Mouse (Mus musculus) kidney, embryonic 15.5 days (tissue): ENCODE data around the gene Mea1. TPM values are rescaled to one million over a fixed set of nuclear protein-coding genes. Genes with fewer than 3 reads are reported as not detected.

Experiments used
- ATAC-seq: fragments of 200-750 bp; cut with Nextera tagmentation; replicated peaks from 2 replicates; pipeline ENCODE4 v1.8.0; 2017; ENCODE audit warnings: moderate TSS enrichment; ENCODE audit not compliant: low FRiP score
- H3K27ac ChIP-seq: fragments of 300-500 bp; sonication (generic); 2 replicates; pipeline ENCODE4 v1.5.1; 2015; ENCODE audit warnings: mild to moderate bottlenecking, inconsistent platforms
- H3K27me3 ChIP-seq: fragments of 300-500 bp; sonication (generic); 2 replicates; pipeline ENCODE4 v1.6.1; 2015; ENCODE audit warnings: inconsistent platforms
- H3K36me3 ChIP-seq: fragments of 300-500 bp; sonication (generic); 2 replicates; pipeline ENCODE4 v1.6.1; 2015; ENCODE audit warnings: inconsistent platforms
- H3K4me1 ChIP-seq: fragments of 300-500 bp; sonication (generic); 2 replicates; pipeline ENCODE4 v1.6.1; 2015; ENCODE audit warnings: inconsistent platforms
- H3K4me2 ChIP-seq: fragments of 300-500 bp; sonication (generic); 2 replicates; pipeline ENCODE4 v1.6.1; 2015; ENCODE audit warnings: moderate library complexity, mild to moderate bottlenecking, inconsistent platforms
- H3K4me3 ChIP-seq: fragments of 300-500 bp; sonication (generic); replicated peaks from 2 replicates; pipeline ENCODE4 v1.5.1; 2015; ENCODE audit warnings: mild to moderate bottlenecking, inconsistent platforms
- H3K9ac ChIP-seq: fragments of 300-500 bp; sonication (generic); 2 replicates; pipeline ENCODE4 v1.6.1; 2015; ENCODE audit warnings: mild to moderate bottlenecking, inconsistent platforms
- H3K9me3 ChIP-seq: fragments of 300-500 bp; sonication (generic); replicated peaks from 2 replicates; pipeline ENCODE4 v1.6.1; 2016; ENCODE audit warnings: inconsistent platforms
- WGBS: fragments of 180-500 bp; shearing (Covaris S2); methylation state at CpG from one replicate; pipeline ENCODE4 v1.1.7; 2015; ENCODE audit warnings: mixed read lengths; 5-methylcytosine and 5-hydroxymethylcytosine counted together
- polyA plus RNA-seq: library from polyadenylated mRNA; unstranded; fragments of >200 nt; fragmentation: Nextera tagmentation; extraction: Ambion mirVana; gene quantifications from 2 replicates; pipeline ENCODE4 v1.2.1, GENCODE M21; 2015

The Mea1 gene
- polyA plus RNA-seq: 146 and 147 TPM in 2 replicates

DNA sequence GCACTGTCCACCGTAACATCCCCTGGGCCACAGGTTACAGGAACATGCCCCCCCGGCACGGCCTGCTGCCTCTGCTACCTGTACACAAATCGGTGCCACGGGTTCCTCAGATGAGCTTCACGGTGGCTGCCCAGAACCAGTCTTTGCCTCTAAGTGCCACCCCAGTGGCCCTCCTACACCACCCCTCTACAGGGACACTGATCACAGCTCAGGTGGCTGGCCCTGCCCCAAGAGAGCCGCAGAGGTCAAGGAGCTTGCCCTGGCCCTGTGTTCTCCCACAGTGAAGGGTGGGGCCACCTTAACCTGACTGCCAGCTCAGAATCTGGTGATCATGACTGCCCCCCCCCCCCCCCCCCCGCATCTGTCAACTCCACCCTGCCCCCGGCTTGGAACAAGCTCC, at the start of gene Mea1:
Gene Mea1, plus strand, starts transcription at position 378 of the 400 bp plus-strand sequence.
- peak within 1 kb of the TSS; percentile 89 for H3K4me2 ChIP-seq
- H3K4me3 ChIP-seq: peak within 1 kb of the TSS; percentile 95
- peaks cover 48% of the 10 kb centered on the region for H3K4me1 ChIP-seq
- no peak for ATAC-seq
- H3K36me3 ChIP-seq: peaks cover 47% of the 10 kb centered on the region
- no peaks in the 10 kb centered on the region for H3K9me3 ChIP-seq
- peak within 1 kb of the TSS; percentile 97 for H3K27ac ChIP-seq
- WGBS: 68% methylated on average over 8 of the region's 9 CpGs
- H3K9ac ChIP-seq: peak within 1 kb of the TSS; percentile 86
- no peaks in the 10 kb centered on the region for H3K27me3 ChIP-seq

DNA sequence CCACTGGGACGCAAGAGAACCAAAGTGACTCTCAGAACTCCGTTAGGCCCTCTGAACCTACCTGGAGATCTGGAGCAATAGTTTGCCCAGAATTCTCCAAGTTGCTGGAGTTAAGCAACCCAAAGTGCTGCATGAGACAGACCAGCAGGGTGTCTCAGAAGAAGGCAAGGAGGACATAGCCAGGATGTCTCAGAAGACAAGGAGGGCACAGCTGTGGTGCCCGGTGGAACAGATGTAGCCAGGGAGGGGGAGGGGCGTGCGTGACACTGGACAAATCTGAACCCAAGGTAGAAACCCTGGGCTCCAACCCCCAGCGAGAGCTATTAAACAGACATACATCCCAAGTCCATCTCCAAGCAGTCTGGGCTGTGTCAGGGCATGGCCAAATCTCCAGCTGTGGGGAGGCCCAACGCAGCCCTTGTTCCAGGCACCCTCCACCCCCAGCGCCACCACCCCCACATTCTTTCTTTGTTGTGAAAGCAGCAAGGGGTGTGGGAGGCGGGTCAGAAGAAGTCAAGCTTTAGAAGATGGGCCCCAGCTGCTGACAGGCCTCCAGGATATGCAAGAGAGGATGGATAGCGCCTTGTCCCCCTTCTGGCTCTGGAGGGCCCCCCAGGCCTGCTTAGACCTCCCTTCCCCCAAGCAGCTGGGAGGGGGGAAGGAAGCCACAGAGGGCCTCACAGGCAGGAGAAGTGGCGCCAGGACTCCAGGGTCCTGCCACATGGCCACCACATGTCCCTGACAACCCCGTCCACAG, 48.7 kb upstream of the Mea1 start:
- H3K9me3 ChIP-seq: no peaks in the 10 kb centered on the region
- H3K27ac ChIP-seq: peak overlapping the region; percentile 98
- WGBS: 10% methylated on average over 11 of the region's 12 CpGs
- ATAC-seq: peak; percentile 88
- H3K4me2 ChIP-seq: peak overlapping the region; percentile 71
- no peaks in the 10 kb centered on the region for H3K27me3 ChIP-seq
- peak overlapping the region; percentile 89 for H3K4me3 ChIP-seq
- peak overlapping the region; percentile 99; the same call in 1 of the 2 replicates for H3K9ac ChIP-seq
- H3K4me1 ChIP-seq: peaks cover 59% of the 10 kb centered on the region
- H3K36me3 ChIP-seq: peaks cover 30% of the 10 kb centered on the region; the same call in 1 of the 2 replicates

DNA sequence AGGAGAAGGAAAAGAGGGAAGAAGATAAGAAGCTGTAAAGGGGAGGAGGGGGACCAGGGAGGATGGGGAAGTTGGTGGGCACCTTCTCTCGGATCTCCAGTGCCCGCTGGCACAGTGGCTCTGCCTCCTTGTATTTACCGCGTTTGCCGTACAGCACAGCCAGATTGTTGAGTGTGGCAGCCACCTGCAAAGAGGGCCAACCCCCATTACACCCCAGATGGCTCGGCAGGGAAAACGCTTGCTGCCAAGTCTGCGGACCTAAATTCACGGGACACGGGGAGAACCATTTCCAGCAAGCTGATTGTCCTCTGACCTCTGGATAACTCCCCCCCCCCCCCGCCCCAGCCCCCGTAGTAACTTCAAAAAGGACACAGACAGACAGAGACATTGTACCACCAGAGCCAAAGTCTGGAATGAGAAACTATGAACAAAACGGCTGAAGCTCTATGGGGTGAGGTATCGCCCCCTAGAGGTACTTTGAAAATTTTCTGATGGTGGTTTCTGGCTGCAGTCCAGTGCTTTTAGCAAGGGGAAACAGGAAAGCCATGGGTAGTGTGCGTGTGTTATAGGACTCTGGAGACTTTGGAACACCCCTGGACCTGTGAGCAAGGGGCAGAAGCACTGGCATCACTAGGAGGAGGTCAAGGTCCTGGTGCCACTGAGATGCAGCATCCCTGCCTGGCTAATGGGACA, 41.6 kb upstream of the Mea1 start:
- 0 out of 2 replicates have a peak, but pooled peaks have one; percentile 17 for ATAC-seq
- peak overlapping the region; percentile 50 for H3K4me2 ChIP-seq
- peaks cover 21% of the 10 kb centered on the region for H3K4me1 ChIP-seq
- no peaks in the 10 kb centered on the region for H3K9me3 ChIP-seq
- H3K4me3 ChIP-seq: peak overlapping the region; percentile 15; the same call in 1 of the 2 replicates
- WGBS: 15% methylated on average over 15 of the region's 15 CpGs
- H3K27ac ChIP-seq: no peak overlapping the region
- H3K36me3 ChIP-seq: peaks cover 65% of the 10 kb centered on the region
- no peak overlapping the region for H3K9ac ChIP-seq
- no peaks in the 10 kb centered on the region for H3K27me3 ChIP-seq

DNA sequence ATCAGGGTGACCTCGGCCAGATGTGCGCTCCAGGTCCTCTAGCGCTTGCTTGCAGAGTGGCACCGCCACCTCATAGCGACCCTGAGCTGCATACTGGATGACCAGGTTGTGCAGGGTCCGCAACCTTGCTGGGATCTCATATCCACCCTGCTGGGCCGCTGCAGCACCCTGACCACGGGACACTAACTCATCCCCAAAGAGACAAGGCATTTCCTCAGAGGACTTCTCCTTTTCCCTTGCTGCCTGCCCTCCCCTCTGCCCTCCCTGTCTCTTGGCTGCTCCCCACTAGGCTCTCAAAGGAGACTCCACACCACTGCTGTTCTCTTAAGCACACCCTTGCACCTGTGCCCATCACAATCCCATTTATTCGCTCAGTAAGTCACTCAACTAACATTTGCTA, 38.7 kb upstream of the Mea1 start:
- Histone ChIP-seq H3K27ac (peak overlapping the region; percentile 1; the same call in 1 of the 2 replicates), H3K4me3 (no peak overlapping the region), H3K36me3 (peaks cover 47% of the 10 kb centered on the region), H3K9ac (no peak overlapping the region), H3K4me1 (peaks cover 31% of the 10 kb centered on the region), H3K4me2 (no peak overlapping the region), H3K9me3 (no peaks in the 10 kb centered on the region), H3K27me3 (no peaks in the 10 kb centered on the region)
- WGBS: 56% methylated on average over 9 of the region's 9 CpGs
- ATAC-seq: no peak

DNA sequence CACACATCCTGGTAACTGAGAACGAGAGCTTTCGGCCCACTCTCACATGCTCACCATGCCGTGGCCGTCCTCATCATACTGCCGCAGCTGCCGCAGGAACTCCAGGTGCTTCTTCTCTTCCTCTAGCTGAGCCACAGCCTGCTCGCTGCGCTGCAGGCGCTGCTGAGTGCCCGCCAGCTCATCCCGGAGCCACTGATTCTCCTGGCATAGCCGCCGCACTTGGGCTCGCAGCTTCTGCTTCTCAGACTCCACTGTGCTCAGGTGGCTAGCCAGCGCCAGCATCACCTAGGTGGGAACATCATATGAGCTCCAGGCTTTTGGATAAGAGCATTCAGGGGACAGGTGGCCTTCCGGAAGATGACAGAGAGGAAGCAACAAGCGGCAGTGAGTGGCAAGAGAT, 36.5 kb upstream of the Mea1 start:
- Histone ChIP-seq H3K27ac (no peak overlapping the region), H3K4me2 (no peak overlapping the region), H3K27me3 (no peaks in the 10 kb centered on the region), H3K36me3 (peaks cover 39% of the 10 kb centered on the region), H3K9me3 (no peaks in the 10 kb centered on the region), H3K9ac (no peak overlapping the region), H3K4me3 (no peak overlapping the region), H3K4me1 (peaks cover 34% of the 10 kb centered on the region)
- 90% methylated on average over 17 of the region's 17 CpGs for WGBS
- no peak for ATAC-seq

DNA sequence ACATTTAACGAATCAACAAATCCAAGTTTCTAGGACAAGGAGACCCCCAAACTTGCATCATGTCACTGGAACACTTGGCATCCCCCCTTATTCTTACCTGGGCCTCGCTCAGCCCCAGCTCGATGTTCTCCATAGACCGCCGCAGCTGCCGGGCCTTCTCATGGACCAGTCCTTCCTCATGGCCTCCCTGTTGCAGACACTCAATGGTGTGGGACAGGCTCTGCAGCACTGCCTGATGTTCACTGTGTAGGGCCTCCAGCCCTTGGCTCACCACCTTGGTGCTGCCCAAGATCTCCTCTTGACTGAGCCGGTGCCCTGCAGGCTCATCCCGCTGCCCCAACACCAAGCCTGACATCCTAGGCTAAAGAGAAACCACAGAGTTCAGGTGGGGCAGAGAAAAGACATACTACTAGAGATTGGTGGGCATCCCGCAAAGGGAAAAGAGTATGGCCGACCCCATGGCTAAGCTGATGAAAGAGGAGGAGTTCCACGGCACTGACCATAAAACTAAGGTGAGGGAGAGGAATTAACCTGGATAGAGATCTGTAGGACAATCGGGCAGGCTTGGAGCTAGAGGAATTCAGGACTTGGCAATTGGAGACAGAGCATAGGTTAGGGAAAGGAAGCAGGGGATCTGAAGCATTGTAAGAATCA, 34.3 kb upstream of the Mea1 start:
- Histone ChIP-seq H3K9me3 (no peaks in the 10 kb centered on the region), H3K4me3 (peak overlapping the region; percentile 89), H3K9ac (peak overlapping the region; percentile 71; the same call in 1 of the 2 replicates), H3K36me3 (peaks cover 46% of the 10 kb centered on the region), H3K4me1 (peaks cover 32% of the 10 kb centered on the region), H3K4me2 (peak overlapping the region; percentile 93), H3K27me3 (no peaks in the 10 kb centered on the region), H3K27ac (peak overlapping the region; percentile 85)
- 81% methylated on average over 12 of the region's 12 CpGs for WGBS
- ATAC-seq: no peak

DNA sequence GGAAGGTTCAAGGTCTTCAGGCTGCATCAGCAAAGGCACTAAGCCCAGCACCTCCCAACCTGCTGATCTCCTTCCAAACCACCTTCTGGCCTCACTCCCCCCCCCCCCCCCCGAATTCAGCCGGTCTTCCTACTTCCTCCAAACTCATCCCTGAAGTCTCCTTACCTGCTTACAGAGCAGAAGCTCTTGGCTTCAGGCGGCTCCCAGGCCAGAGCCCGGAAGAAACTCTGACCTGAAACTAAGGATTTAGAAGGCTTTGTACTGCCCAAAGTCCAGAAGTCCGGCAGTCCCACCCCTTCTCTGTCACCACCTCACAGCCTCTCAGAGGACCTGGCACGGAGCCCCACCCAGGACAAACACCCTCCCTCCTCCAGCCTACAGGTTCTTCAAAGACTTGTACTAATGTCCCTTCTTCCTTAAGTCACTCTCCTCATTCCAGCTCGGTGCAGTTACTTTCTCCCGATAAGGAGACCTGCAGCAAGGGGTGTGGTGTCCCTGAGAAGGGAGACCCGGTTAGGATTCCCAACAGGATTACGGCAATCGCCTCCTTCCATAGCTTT, 33.6 kb upstream of the Mea1 start:
- ATAC-seq: peak; percentile 30
- Histone ChIP-seq H3K27me3 (no peaks in the 10 kb centered on the region), H3K27ac (peak overlapping the region; percentile 85), H3K4me2 (peak overlapping the region; percentile 93), H3K36me3 (peaks cover 40% of the 10 kb centered on the region), H3K4me3 (peak overlapping the region; percentile 89), H3K9me3 (no peaks in the 10 kb centered on the region), H3K9ac (peak overlapping the region; percentile 71), H3K4me1 (peaks cover 32% of the 10 kb centered on the region)
- 3% methylated on average over 11 of the region's 11 CpGs for WGBS

DNA sequence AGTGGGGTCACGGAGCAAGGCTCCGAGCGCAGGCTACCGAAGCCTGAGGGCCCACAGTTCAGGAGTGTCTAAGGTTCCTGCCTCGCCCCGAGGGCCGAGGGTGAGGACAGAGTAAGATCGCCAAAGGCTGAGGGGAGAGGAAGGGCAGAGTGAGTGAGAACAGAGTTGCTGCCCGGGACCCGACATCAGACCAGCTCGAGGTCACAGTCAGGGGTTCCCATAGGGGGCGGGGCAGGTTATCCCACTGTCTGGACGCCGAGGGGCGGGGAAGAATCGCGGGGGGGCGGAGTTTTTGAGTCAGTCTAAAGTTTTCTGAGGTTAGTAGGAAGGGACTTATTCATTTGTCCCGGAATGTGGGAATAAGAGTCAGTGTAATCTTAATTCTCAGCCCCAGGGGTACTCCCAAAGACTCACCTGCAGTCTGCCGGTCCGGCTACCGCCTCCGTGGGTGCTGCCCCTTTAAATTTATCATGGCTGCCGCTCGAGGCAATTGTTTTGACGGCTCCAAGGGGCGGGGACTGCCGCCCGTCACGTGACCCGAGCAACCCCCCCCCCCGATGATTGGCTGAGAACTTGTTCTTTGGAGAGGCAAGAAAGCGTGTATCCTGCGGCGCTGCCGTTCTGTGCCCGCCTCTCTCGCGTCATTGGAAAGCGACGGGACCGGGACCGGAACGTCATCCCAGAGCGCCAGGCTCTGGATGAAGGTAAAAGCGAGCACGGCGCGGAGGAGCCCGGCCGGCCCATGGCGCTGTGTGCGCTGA, 32.9 kb upstream of the Mea1 start, which contains the start of the genes Klc4 and Mrpl2:
Gene Klc4, minus strand, starts transcription at position 462 of the 761 bp plus-strand sequence.
Gene Mrpl2, plus strand, starts transcription at position 669 of the 761 bp plus-strand sequence.
- peak within 1 kb of the TSS; percentile 85 for H3K27ac ChIP-seq
- H3K4me3 ChIP-seq: peak within 1 kb of the TSS; percentile 89
- no peaks in the 10 kb centered on the region for H3K27me3 ChIP-seq
- peak within 1 kb of the TSS; percentile 78 for H3K9ac ChIP-seq
- ATAC-seq: peak; percentile 74
- under 1% methylated on average over 53 of the region's 53 CpGs for WGBS
- peaks cover 33% of the 10 kb centered on the region for H3K36me3 ChIP-seq
- peaks cover 31% of the 10 kb centered on the region for H3K4me1 ChIP-seq
- peak within 1 kb of the TSS; percentile 93 for H3K4me2 ChIP-seq
- no peaks in the 10 kb centered on the region for H3K9me3 ChIP-seq

DNA sequence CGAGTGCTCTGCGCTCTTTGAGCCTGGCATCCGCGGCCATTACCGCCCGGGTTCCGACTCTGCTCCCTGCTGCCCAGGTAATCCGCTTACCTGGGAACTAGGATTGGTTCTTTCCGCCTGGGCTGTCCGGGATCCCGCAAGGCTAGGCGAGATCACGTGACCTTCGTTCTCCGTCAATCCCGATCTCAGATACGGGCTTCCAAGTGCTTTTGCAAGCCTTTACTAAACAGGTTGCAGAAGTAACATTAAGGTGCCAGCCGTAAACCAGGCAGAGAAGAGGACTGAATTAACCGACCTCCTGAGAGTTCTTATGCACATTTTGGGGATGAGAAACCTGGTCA, 32.3 kb upstream of the Mea1 start:
- H3K4me2 ChIP-seq: peak overlapping the region; percentile 76
- peak overlapping the region; percentile 78 for H3K9ac ChIP-seq
- H3K27me3 ChIP-seq: no peaks in the 10 kb centered on the region
- H3K27ac ChIP-seq: peak overlapping the region; percentile 84
- H3K9me3 ChIP-seq: no peaks in the 10 kb centered on the region
- peaks cover 27% of the 10 kb centered on the region for H3K36me3 ChIP-seq
- peak overlapping the region; percentile 89 for H3K4me3 ChIP-seq
- ATAC-seq: no peak
- under 1% methylated on average over 19 of the region's 19 CpGs for WGBS
- peaks cover 36% of the 10 kb centered on the region for H3K4me1 ChIP-seq

DNA sequence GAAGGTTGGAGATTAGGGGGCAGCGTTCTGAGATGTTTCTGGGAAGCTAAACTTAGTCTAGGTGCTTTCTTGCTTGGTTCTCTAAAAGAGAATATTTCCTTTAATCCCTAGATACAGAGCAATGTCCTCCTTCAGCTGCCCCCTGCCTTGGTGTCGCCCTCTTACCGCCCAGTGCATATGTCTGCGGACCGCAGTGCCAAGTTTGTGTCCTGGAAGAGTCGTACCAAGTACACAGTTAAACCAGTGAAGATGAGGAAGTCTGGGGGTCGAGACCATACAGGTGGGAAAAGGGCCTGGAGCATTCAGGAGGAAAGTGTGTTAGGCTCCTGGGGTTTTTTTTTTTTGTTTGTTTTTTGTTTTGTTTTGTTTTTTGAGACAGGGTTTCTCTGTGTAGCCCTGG, 31.3 kb upstream of the Mea1 start:
- Histone ChIP-seq H3K4me1 (peaks cover 46% of the 10 kb centered on the region), H3K27ac (no peak overlapping the region), H3K4me3 (peak overlapping the region; percentile 89), H3K36me3 (peaks cover 17% of the 10 kb centered on the region), H3K9me3 (no peaks in the 10 kb centered on the region), H3K27me3 (no peaks in the 10 kb centered on the region), H3K9ac (no peak overlapping the region), H3K4me2 (peak overlapping the region; percentile 76; the same call in 1 of the 2 replicates)
- WGBS: 91% methylated on average over 7 of the region's 7 CpGs
- no peak for ATAC-seq

DNA sequence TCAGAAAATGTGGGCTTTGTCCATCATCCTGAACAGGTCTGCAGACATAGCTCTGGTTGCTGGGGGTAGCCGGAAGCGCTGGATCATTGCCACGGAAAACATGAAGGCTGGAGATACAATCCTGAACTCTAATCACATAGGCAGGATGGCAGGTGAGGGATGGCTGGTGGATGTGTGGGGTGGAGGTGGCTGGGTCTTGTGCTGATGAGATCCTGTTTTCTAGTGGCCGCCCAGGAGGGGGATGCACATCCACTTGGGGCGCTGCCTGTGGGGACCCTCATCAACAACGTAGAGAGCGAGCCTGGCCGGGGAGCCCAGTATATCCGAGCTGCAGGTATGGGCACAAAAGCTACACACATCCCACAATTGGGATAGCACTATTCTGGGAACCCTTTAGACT, 30.2 kb upstream of the Mea1 start:
- Histone ChIP-seq H3K4me2 (no peak overlapping the region), H3K36me3 (peaks cover 22% of the 10 kb centered on the region), H3K27me3 (no peaks in the 10 kb centered on the region), H3K9me3 (no peaks in the 10 kb centered on the region), H3K9ac (no peak overlapping the region), H3K27ac (no peak overlapping the region), H3K4me1 (peaks cover 56% of the 10 kb centered on the region), H3K4me3 (no peak overlapping the region)
- 89% methylated on average over 9 of the region's 9 CpGs for WGBS
- no peak for ATAC-seq
